Mouse (Mus musculus) E14TG2a.4 (cell line): ENCODE results near the gene Brd4.

ENCODE experiments used
- CTCF ChIP-seq: conservative IDR thresholded peaks from 2 replicates; pipeline ENCODE4 v1.5.1; 2014; ENCODE audit warnings: low read length
- NANOG ChIP-seq: IDR thresholded peaks from 2 replicates; pipeline ENCODE4 v1.6.1; 2014; ENCODE audit warnings: borderline replicate concordance, low read length, mixed read lengths

DNA sequence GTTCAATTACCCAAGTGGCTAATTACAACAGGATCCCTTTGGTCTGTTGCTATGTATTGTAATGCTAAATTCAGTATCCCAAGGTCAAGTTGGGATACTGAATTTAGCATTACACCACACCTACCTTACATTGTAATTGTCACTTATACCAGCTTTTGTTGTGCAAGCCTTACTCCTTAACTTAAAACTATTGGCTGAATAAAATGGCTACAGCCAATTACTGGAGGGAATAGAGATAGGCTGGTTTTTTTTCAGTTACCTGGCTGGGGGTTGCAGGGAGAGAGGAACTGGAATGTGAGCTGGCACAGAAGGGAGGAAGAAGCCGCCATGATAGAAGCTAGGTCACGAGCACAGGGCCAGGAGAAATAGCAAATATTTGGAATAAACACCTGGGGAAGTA is 11.4 kb upstream of the Brd4 start:
- TF ChIP-seq NANOG (0 out of 2 replicates have a peak, but pooled peaks have one; percentile 29), CTCF (no peak)
